Mouse (Mus musculus): ENCODE measurements around the gene St6gal1.

GRCm38 (mm10) chr16:23372340-23372739 lies 147.8 kb downstream of the St6gal1 start:
- TF ChIP-seq POLR2A (IDR thresholded peaks at IDR 0.05; ENCODE audit: borderline replicate concordance, extremely low read depth, insufficient read depth, insufficient read length, poor library complexity, severe bottlenecking) (no peak), CTCF (IDR thresholded peaks at IDR 0.05; ENCODE audit: borderline replicate concordance, extremely low read depth, insufficient read depth, insufficient read length) (no peak)

Data from brain, embryonic 14.5 days (tissue).